Mouse (Mus musculus): ENCODE results near the gene Hbb-bh2.
"Not testable (repeated sequence)": the region's sequence is repeated elsewhere in the genome, so short reads cannot be mapped to it uniquely, and the experiment has no call there.

Gene Hbb-bh2

GRCm38 (mm10) chr7:103840268-103840667 is at the start of gene Hbb-bh2:
Hbb-bh2 (minus strand) TSS chr7:103840520.
- DNase-seq (ENCODE audit: low read depth), result no peak

- DNase-seq (ENCODE audit: low read depth), result no peak
These were observed 45.8 kb upstream of the Hbb-bh2 start, which contains the start of gene Olfr66 for GRCm38 (mm10) chr7:103886152-103886551. Olfr66 (minus strand) TSS chr7:103886252.

GRCm38 (mm10) chr7:103877093-103877492 is 36.8 kb upstream of the Hbb-bh2 start:
- no peak for DNase-seq (ENCODE audit: low read depth)

- no peak for DNase-seq (ENCODE audit: low read depth)
These were observed 34.1 kb upstream of the Hbb-bh2 start for GRCm38 (mm10) chr7:103874451-103874850.

- peak; percentile 9 for DNase-seq (ENCODE audit: low read depth)
These were observed 32.7 kb upstream of the Hbb-bh2 start for GRCm38 (mm10) chr7:103873064-103873463.

- DNase-seq (ENCODE audit: low read depth), result no peak
These were observed 30.3 kb upstream of the Hbb-bh2 start for GRCm38 (mm10) chr7:103870667-103871066.

GRCm38 (mm10) chr7:103865716-103866115 is 25.4 kb upstream of the Hbb-bh2 start:
- no peak for DNase-seq (ENCODE audit: low read depth)

- no peak for DNase-seq (ENCODE audit: low read depth)
These were observed 21.2 kb upstream of the Hbb-bh2 start for GRCm38 (mm10) chr7:103861531-103861930.

GRCm38 (mm10) chr7:103860855-103861254 is 20.5 kb upstream of the Hbb-bh2 start:
- peak; percentile 4 for DNase-seq (ENCODE audit: low read depth)

- no peak for DNase-seq (ENCODE audit: low read depth)
These were observed 18.8 kb upstream of the Hbb-bh2 start for GRCm38 (mm10) chr7:103859076-103859475.

- no peak for DNase-seq (ENCODE audit: low read depth)
These were observed 14.3 kb upstream of the Hbb-bh2 start for GRCm38 (mm10) chr7:103854669-103855068.

GRCm38 (mm10) chr7:103853090-103853489 is 12.8 kb upstream of the Hbb-bh2 start, which contains the start of gene Hbb-y:
Hbb-y (minus strand) TSS chr7:103853216.
- DNase-seq (ENCODE audit: low read depth), result no peak

- DNase-seq (ENCODE audit: low read depth), result no peak
These were observed 4.4 kb upstream of the Hbb-bh2 start for GRCm38 (mm10) chr7:103844525-103845325.

GRCm38 (mm10) chr7:103843034-103843433 is 2.7 kb upstream of the Hbb-bh2 start, which contains the start of gene Hbb-bh1:
Hbb-bh1 (minus strand) TSS chr7:103843164.
- DNase-seq (ENCODE audit: low read depth), result no peak

- DNase-seq (ENCODE audit: low read depth), result no peak
These were observed 12.5 kb downstream of the Hbb-bh2 start, which contains the start of gene Hbb-bs for GRCm38 (mm10) chr7:103827808-103828207. Hbb-bs (minus strand) TSS chr7:103828096.

- not testable (repeated sequence) for DNase-seq (ENCODE audit: low read depth)
These were observed 13.2 kb downstream of the Hbb-bh2 start for GRCm38 (mm10) chr7:103827139-103827538.

- DNase-seq (ENCODE audit: low read depth), result no peak
These were observed 13.9 kb downstream of the Hbb-bh2 start for GRCm38 (mm10) chr7:103826255-103826887.

- DNase-seq (ENCODE audit: low read depth), result no peak
These were observed 14.6 kb downstream of the Hbb-bh2 start for GRCm38 (mm10) chr7:103825536-103826254.

- DNase-seq (ENCODE audit: low read depth), result no peak
These were observed 15.7 kb downstream of the Hbb-bh2 start for GRCm38 (mm10) chr7:103824597-103824996.

GRCm38 (mm10) chr7:103815085-103815484 is 25.2 kb downstream of the Hbb-bh2 start:
- not testable (repeated sequence) for DNase-seq (ENCODE audit: low read depth)

- DNase-seq (ENCODE audit: low read depth), result no peak
These were observed 26.6 kb downstream of the Hbb-bh2 start, which contains the start of gene Hbb-bt for GRCm38 (mm10) chr7:103813766-103814165. Hbb-bt (minus strand) TSS chr7:103813996.

GRCm38 (mm10) chr7:103813152-103813551 is 27.2 kb downstream of the Hbb-bh2 start:
- not testable (repeated sequence) for DNase-seq (ENCODE audit: low read depth)
